Mouse (Mus musculus): Measurements from ENCODE around the gene Lama5. TPM values are rescaled to one million over a fixed set of nuclear protein-coding genes. Genes with fewer than 3 reads are reported as not detected.
"Not testable (repeated sequence)": the region's sequence is repeated elsewhere in the genome, so short reads cannot be mapped to it uniquely, and the experiment has no call there.

The Lama5 gene
- total RNA-seq (2022) = 10 to 100 TPM; 27.7 to 97.1 (median 46.8) TPM

- peak; percentile 67 for DNase-seq
Measured at GRCm38 (mm10) chr2:180225762-180226378, at the start of gene Lama5. Gene Lama5, minus strand, starts transcription at chr2:180225859.

GRCm38 (mm10) chr2:180274523-180274922 is 48.9 kb upstream of the Lama5 start:
- no peak for DNase-seq

GRCm38 (mm10) chr2:180273394-180274244 is 48.0 kb upstream of the Lama5 start, which contains the start of gene Cables2:
Gene Cables2, minus strand, starts transcription at chr2:180273496.
- DNase-seq = peak; percentile 92

GRCm38 (mm10) chr2:180272884-180273321 is 47.2 kb upstream of the Lama5 start:
- no peak for DNase-seq

- no peak for DNase-seq
Measured at GRCm38 (mm10) chr2:180271804-180272395, 46.2 kb upstream of the Lama5 start.

GRCm38 (mm10) chr2:180270537-180271255 is 45.0 kb upstream of the Lama5 start:
- no peak for DNase-seq

GRCm38 (mm10) chr2:180269329-180269728 is 43.7 kb upstream of the Lama5 start:
- DNase-seq = no peak

- no peak for DNase-seq
Measured at GRCm38 (mm10) chr2:180267955-180268354, 42.3 kb upstream of the Lama5 start.

- DNase-seq = no peak
Measured at GRCm38 (mm10) chr2:180262891-180263290, 37.2 kb upstream of the Lama5 start.

- DNase-seq = no peak
Measured at GRCm38 (mm10) chr2:180262441-180262840, 36.8 kb upstream of the Lama5 start.

- DNase-seq = no peak
Measured at GRCm38 (mm10) chr2:180261901-180262300, 36.2 kb upstream of the Lama5 start.

GRCm38 (mm10) chr2:180260610-180261480 is 35.2 kb upstream of the Lama5 start:
- no peak for DNase-seq

GRCm38 (mm10) chr2:180259826-180260609 is 34.4 kb upstream of the Lama5 start:
- not testable (repeated sequence) for DNase-seq

- DNase-seq = not testable (repeated sequence)
Measured at GRCm38 (mm10) chr2:180258951-180259484, 33.4 kb upstream of the Lama5 start.

- no peak for DNase-seq
Measured at GRCm38 (mm10) chr2:180257963-180258865, 32.6 kb upstream of the Lama5 start.

GRCm38 (mm10) chr2:180257001-180257521 is 31.4 kb upstream of the Lama5 start, which contains the start of gene Rps21:
Gene Rps21, plus strand, starts transcription at chr2:180257377.
- peak; percentile 98 for DNase-seq

GRCm38 (mm10) chr2:180256296-180257000 is 30.8 kb upstream of the Lama5 start:
- DNase-seq = no peak

GRCm38 (mm10) chr2:180255701-180256100 is 30.0 kb upstream of the Lama5 start:
- no peak for DNase-seq

All from adrenal gland, adult 8-10 months (tissue).